Mouse (Mus musculus) intestine, postnatal 0 days (tissue): ENCODE measurements around the gene Arfgap1. TPM values are rescaled to one million over a fixed set of nuclear protein-coding genes. Genes with fewer than 3 reads are reported as not detected.

Experiments
- ATAC-seq: fragments of 200-750 bp; cut with Nextera tagmentation; 2 replicates; pipeline ENCODE4 v1.8.0; 2017; ENCODE audit warnings: mild to moderate bottlenecking, moderate TSS enrichment, moderate library complexity
- H3K27ac ChIP-seq: fragments of 300-500 bp; sonication (generic); 2 replicates; pipeline ENCODE4 v1.5.1; 2014; ENCODE audit warnings: mild to moderate bottlenecking, low read depth, low read length, moderate library complexity
- H3K27me3 ChIP-seq: fragments of 300-500 bp; sonication (generic); replicated peaks from 2 replicates; pipeline ENCODE4 v1.6.1; 2014; ENCODE audit warnings: low read length, mixed read lengths; ENCODE audit not compliant: control insufficient read depth, insufficient read depth
- H3K36me3 ChIP-seq: fragments of 300-500 bp; sonication (generic); 2 replicates; pipeline ENCODE4 v1.6.1; 2014; ENCODE audit warnings: mild to moderate bottlenecking, moderate library complexity; ENCODE audit not compliant: control insufficient read depth, insufficient read depth
- H3K4me1 ChIP-seq: fragments of 300-500 bp; sonication (generic); replicated peaks from 2 replicates; pipeline ENCODE4 v1.6.1; 2014; ENCODE audit warnings: antibody characterized with exemption, low read length, mixed read lengths; ENCODE audit not compliant: control insufficient read depth, insufficient read depth
- H3K4me2 ChIP-seq: fragments of 300-500 bp; sonication (generic); replicated peaks from 2 replicates; pipeline ENCODE4 v1.6.1; 2014; ENCODE audit warnings: low read depth, mild to moderate bottlenecking, moderate library complexity
- H3K4me3 ChIP-seq: fragments of 300-500 bp; sonication (generic); 2 replicates; pipeline ENCODE4 v1.5.1; 2014; ENCODE audit warnings: low read depth, low read length
- H3K9ac ChIP-seq: fragments of 300-500 bp; sonication (generic); 2 replicates; pipeline ENCODE4 v1.6.1; 2014; ENCODE audit warnings: mild to moderate bottlenecking, low read depth, low read length
- H3K9me3 ChIP-seq: fragments of 300-500 bp; sonication (generic); 2 replicates; pipeline ENCODE4 v1.6.1; 2016; ENCODE audit warnings: mixed run types; ENCODE audit not compliant: control insufficient read depth
- CTCF ChIP-seq: sonication (generic); IDR thresholded peaks from 2 replicates; pipeline ENCODE4 v1.5.1; 2016; ENCODE audit warnings: low read depth, mild to moderate bottlenecking, control low read depth, antibody characterized with exemption, moderate library complexity
- WGBS: fragments of 180-500 bp; shearing (Covaris S2); extraction: QIAGEN DNeasy Blood & Tissue Kit; methylation state at CpG from one replicate; pipeline ENCODE4 v1.1.7; 2014; 5-methylcytosine and 5-hydroxymethylcytosine counted together
- polyA plus RNA-seq: library from polyadenylated mRNA; unstranded; fragments of >200 nt; fragmentation: Nextera tagmentation; extraction: Ambion mirVana; gene quantifications from 2 replicates; pipeline ENCODE4 v1.2.1, GENCODE M21; 2015

Gene Arfgap1
- polyA plus RNA-seq, 1 experiment from 2014 or later = 44.0 TPM

GRCm38 (mm10) chr2:180987432-180988030, 20.5 kb downstream of the Arfgap1 start:
- H3K27ac ChIP-seq = no peak overlapping the region
- no peak for TF ChIP-seq CTCF
- no peak overlapping the region for H3K4me2 ChIP-seq
- ATAC-seq = no peak
- H3K9me3 ChIP-seq = no peaks in the 10 kb centered on the region
- 72% methylated on average over 5 of the region's 5 CpGs for WGBS
- H3K4me3 ChIP-seq = no peak overlapping the region
- H3K27me3 ChIP-seq = no peaks in the 10 kb centered on the region
- no peak overlapping the region for H3K9ac ChIP-seq
- H3K4me1 ChIP-seq = no peaks in the 10 kb centered on the region
- peaks cover 1% of the 10 kb centered on the region for H3K36me3 ChIP-seq

GRCm38 (mm10) chr2:180988347-180988913, 21.4 kb downstream of the Arfgap1 start:
- Histone ChIP-seq H3K4me2 (no peak overlapping the region), H3K4me3 (no peak overlapping the region), H3K9me3 (no peaks in the 10 kb centered on the region), H3K27me3 (no peaks in the 10 kb centered on the region), H3K4me1 (no peaks in the 10 kb centered on the region), H3K27ac (no peak overlapping the region), H3K36me3 (no peaks in the 10 kb centered on the region), H3K9ac (no peak overlapping the region)
- no peak for ATAC-seq
- TF ChIP-seq CTCF = no peak; the same call in 1 of the 2 replicates
- WGBS = 71% methylated on average over 3 of the region's 3 CpGs

GRCm38 (mm10) chr2:180988948-180989347, 21.9 kb downstream of the Arfgap1 start:
- H3K27me3 ChIP-seq = no peaks in the 10 kb centered on the region
- H3K9me3 ChIP-seq = no peaks in the 10 kb centered on the region
- H3K36me3 ChIP-seq = no peaks in the 10 kb centered on the region
- H3K4me3 ChIP-seq = no peak overlapping the region
- WGBS = 63% methylated on average over 1 of the region's 1 CpGs
- H3K4me2 ChIP-seq = no peak overlapping the region
- no peak overlapping the region for H3K27ac ChIP-seq
- H3K9ac ChIP-seq = no peak overlapping the region
- no peak for ATAC-seq
- no peaks in the 10 kb centered on the region for H3K4me1 ChIP-seq
- TF ChIP-seq CTCF = no peak

- Histone ChIP-seq H3K27ac (no peak overlapping the region), H3K4me3 (no peak overlapping the region), H3K27me3 (no peaks in the 10 kb centered on the region), H3K36me3 (no peaks in the 10 kb centered on the region), H3K4me2 (no peak overlapping the region), H3K9me3 (no peaks in the 10 kb centered on the region), H3K9ac (no peak overlapping the region), H3K4me1 (no peaks in the 10 kb centered on the region)
- TF ChIP-seq CTCF = no peak
- WGBS = 73% methylated on average over 4 of the region's 4 CpGs
- no peak for ATAC-seq
These were observed 23.3 kb downstream of the Arfgap1 start for GRCm38 (mm10) chr2:180990347-180990746.

GRCm38 (mm10) chr2:180994360-180994759, 27.3 kb downstream of the Arfgap1 start:
- Histone ChIP-seq H3K9me3 (no peaks in the 10 kb centered on the region), H3K36me3 (no peaks in the 10 kb centered on the region), H3K4me1 (no peaks in the 10 kb centered on the region), H3K4me2 (no peak overlapping the region), H3K27me3 (no peaks in the 10 kb centered on the region), H3K4me3 (no peak overlapping the region), H3K27ac (no peak overlapping the region), H3K9ac (no peak overlapping the region)
- TF ChIP-seq CTCF = no peak
- 70% methylated on average over 2 of the region's 2 CpGs for WGBS
- ATAC-seq = no peak

- ATAC-seq = no peak
These were observed 28.4 kb downstream of the Arfgap1 start for GRCm38 (mm10) chr2:180995457-180995856.

More at GRCm38 (mm10) chr2:180995457-180995856, 28.4 kb downstream of the Arfgap1 start:
- H3K27ac ChIP-seq = no peak overlapping the region
- no peaks in the 10 kb centered on the region for H3K36me3 ChIP-seq
- H3K9me3 ChIP-seq = no peaks in the 10 kb centered on the region
- H3K4me1 ChIP-seq = no peaks in the 10 kb centered on the region
- H3K4me2 ChIP-seq = no peak overlapping the region
- no peak for TF ChIP-seq CTCF
- H3K9ac ChIP-seq = no peak overlapping the region
- H3K4me3 ChIP-seq = no peak overlapping the region
- WGBS = 89% methylated on average over 4 of the region's 4 CpGs
- no peaks in the 10 kb centered on the region for H3K27me3 ChIP-seq
